Mouse (Mus musculus) small intestine, adult 2 months (tissue): ENCODE data around the gene Gp2. TPM values are rescaled to one million over a fixed set of nuclear protein-coding genes. Genes with fewer than 3 reads are reported as not detected.
A peak's percentile ranks its signal among the peaks of the same experiment; 100 is the strongest.

Experiments used
- H3K27ac ChIP-seq: fragments of 200-500 bp; 2 replicates; pipeline ENCODE4 v1.5.1; 2012; ENCODE audit warnings: low read depth, low read length, control low read depth, inconsistent platforms; ENCODE audit not compliant: insufficient read depth
- H3K27me3 ChIP-seq: fragments of 200-500 bp; 2 replicates; pipeline ENCODE4 v1.6.1; 2012; ENCODE audit warnings: mild to moderate bottlenecking, moderate library complexity, low read length, inconsistent platforms; ENCODE audit not compliant: control insufficient read depth, insufficient read depth
- H3K36me3 ChIP-seq: fragments of 200-500 bp; 2 replicates; pipeline ENCODE4 v1.6.1; 2012; ENCODE audit warnings: mild to moderate bottlenecking, low read length, control low read depth, inconsistent platforms; ENCODE audit not compliant: control insufficient read depth, insufficient read depth
- H3K4me1 ChIP-seq: fragments of 200-500 bp; 2 replicates; pipeline ENCODE4 v1.6.1; 2012; ENCODE audit warnings: low read length, inconsistent platforms, mixed read lengths; ENCODE audit not compliant: control insufficient read depth, insufficient read depth, insufficient read length
- H3K4me3 ChIP-seq: fragments of 200-500 bp; 2 replicates; pipeline ENCODE4 v1.5.1; 2012; ENCODE audit warnings: low read depth, mild to moderate bottlenecking, control low read depth, inconsistent platforms, low read length, moderate library complexity
- CTCF ChIP-seq: fragments of 200-500 bp; IDR thresholded peaks from 2 replicates; pipeline ENCODE4 v1.5.1; 2012; ENCODE audit warnings: low read depth, mild to moderate bottlenecking, control low read depth, inconsistent platforms, low read length, moderate library complexity, mixed read lengths; ENCODE audit not compliant: insufficient replicate concordance, insufficient read length; ENCODE audit errors: extremely low read depth
- POLR2A ChIP-seq: fragments of 200-500 bp; IDR thresholded peaks from 2 replicates; pipeline ENCODE4 v1.6.1; 2012; ENCODE audit warnings: low read depth, mild to moderate bottlenecking, control low read depth, inconsistent platforms, low read length, moderate library complexity
- WGBS: fragments of 180-500 bp; shearing (Covaris S2); methylation state at CpG from one replicate; pipeline ENCODE4 v1.1.7; 2018; 5-methylcytosine and 5-hydroxymethylcytosine counted together
- polyA plus RNA-seq: library from polyadenylated mRNA; depleted of rRNA; stranded (reverse); fragments of >200 nt; gene quantifications from 2 replicates; pipeline ENCODE4 v1.2.3, GENCODE M21; 2012; rRNA removed

The Gp2 gene
- polyA plus RNA-seq, 1 experiment: 1.2 TPM

GRCm38 (mm10) chr7:119443849-119444248 is 15.2 kb downstream of the Gp2 start:
- TF ChIP-seq CTCF (no peak), POLR2A (no peak)
- no peaks in the 10 kb centered on the region for H3K27me3 ChIP-seq
- 62% methylated on average over 4 of the region's 4 CpGs for WGBS
- H3K4me1 ChIP-seq: no peaks in the 10 kb centered on the region
- no peaks in the 10 kb centered on the region for H3K36me3 ChIP-seq
- no peak overlapping the region for H3K27ac ChIP-seq
- H3K4me3 ChIP-seq: no peak overlapping the region

- Histone ChIP-seq H3K27ac (no peak overlapping the region), H3K4me3 (no peak overlapping the region), H3K36me3 (no peaks in the 10 kb centered on the region), H3K27me3 (no peaks in the 10 kb centered on the region), H3K4me1 (no peaks in the 10 kb centered on the region)
- TF ChIP-seq CTCF (no peak), POLR2A (no peak)
- WGBS: 51% methylated on average over 1 of the region's 1 CpGs
These were observed 17.1 kb downstream of the Gp2 start for GRCm38 (mm10) chr7:119441938-119442337.

GRCm38 (mm10) chr7:119427180-119427616 is 31.9 kb downstream of the Gp2 start:
- H3K4me1 ChIP-seq: no peaks in the 10 kb centered on the region

GRCm38 (mm10) chr7:119420730-119421129 is 38.4 kb downstream of the Gp2 start:
- Histone ChIP-seq H3K27me3 (no peaks in the 10 kb centered on the region), H3K36me3 (no peaks in the 10 kb centered on the region), H3K4me1 (no peaks in the 10 kb centered on the region), H3K27ac (no peak overlapping the region), H3K4me3 (no peak overlapping the region)
- no peak for TF ChIP-seq POLR2A
- TF ChIP-seq CTCF: no peak
- 11% methylated on average over 2 of the region's 2 CpGs for WGBS

More at GRCm38 (mm10) chr7:119427180-119427616, 31.9 kb downstream of the Gp2 start:
- TF ChIP-seq CTCF (peak; percentile 28; the same call in 1 of the 2 replicates), POLR2A (no peak)
- 18% methylated on average over 6 of the region's 6 CpGs for WGBS
- no peaks in the 10 kb centered on the region for H3K27me3 ChIP-seq
- H3K36me3 ChIP-seq: no peaks in the 10 kb centered on the region
- no peak overlapping the region for H3K27ac ChIP-seq
- H3K4me3 ChIP-seq: no peak overlapping the region

GRCm38 (mm10) chr7:119418523-119418922 is 40.6 kb downstream of the Gp2 start:
- Histone ChIP-seq H3K27ac (no peak overlapping the region), H3K27me3 (no peaks in the 10 kb centered on the region), H3K4me1 (no peaks in the 10 kb centered on the region), H3K36me3 (no peaks in the 10 kb centered on the region), H3K4me3 (no peak overlapping the region)
- no peak for TF ChIP-seq POLR2A
- TF ChIP-seq CTCF: no peak
- WGBS: 72% methylated on average over 1 of the region's 1 CpGs

GRCm38 (mm10) chr7:119394050-119394732 is 64.9 kb downstream of the Gp2 start:
- H3K4me3 ChIP-seq: no peak overlapping the region
- 30% methylated on average over 13 of the region's 13 CpGs for WGBS
- H3K27ac ChIP-seq: no peak overlapping the region
- H3K36me3 ChIP-seq: no peaks in the 10 kb centered on the region
- H3K4me1 ChIP-seq: no peaks in the 10 kb centered on the region
- no peak for TF ChIP-seq POLR2A
- H3K27me3 ChIP-seq: no peaks in the 10 kb centered on the region

Other genes with a start within 250 kb of the Gp2 start
- 0.19 TPM in 1 of 2 replicates, not detected in the other for gene Umod, start 20.0 kb upstream of the Gp2 start, polyA plus RNA-seq
- gene Acsm5, start 60.2 kb upstream of the Gp2 start, polyA plus RNA-seq: 1.0 and 2.7 TPM in 2 replicates
- not detected in 2 replicates for gene Pdilt, start 64.2 kb upstream of the Gp2 start, polyA plus RNA-seq
- gene Acsm2, start 95.1 kb upstream of the Gp2 start, polyA plus RNA-seq: not detected in 2 replicates
- gene Acsm1, start 147.7 kb upstream of the Gp2 start, polyA plus RNA-seq: not detected in 2 replicates
- gene Acsm4, start 230.7 kb upstream of the Gp2 start, polyA plus RNA-seq: not detected in 2 replicates